Mouse (Mus musculus) E14TG2a.4 (cell line): ENCODE measurements around the gene Zfp646.

Experiments
- CTCF ChIP-seq: conservative IDR thresholded peaks from 2 replicates; pipeline ENCODE4 v1.5.1; 2014; ENCODE audit warnings: low read length
- POU5F1 ChIP-seq: IDR thresholded peaks from 2 replicates; pipeline ENCODE4 v1.6.1; 2014; ENCODE audit warnings: low read length, borderline replicate concordance

- TF ChIP-seq CTCF: no peak
- TF ChIP-seq POU5F1: no peak
These were observed 1.0 kb upstream of the Zfp646 start for GRCm38 (mm10) chr7:127874812-127875626.
